Mouse (Mus musculus) G1E (cell line): ENCODE data around the gene Dguok.

Experiments
- CTCF ChIP-seq: IDR thresholded peaks from 2 replicates; pipeline ENCODE4 v1.5.1; 2012; ENCODE audit warnings: low read depth, low read length, inconsistent platforms, mixed read lengths
- GATA1 ChIP-seq: IDR thresholded peaks from 2 replicates; pipeline ENCODE4 v1.6.1; 2012; ENCODE audit warnings: borderline replicate concordance, low read length, inconsistent platforms, mixed read lengths
- GATA2 ChIP-seq: IDR thresholded peaks from 2 replicates; pipeline ENCODE4 v1.6.1; 2012; ENCODE audit warnings: low read depth, low read length, inconsistent platforms, borderline replicate concordance
- POLR2AphosphoS5 ChIP-seq: IDR thresholded peaks from 2 replicates; pipeline ENCODE4 v1.6.1; 2012; ENCODE audit warnings: low read depth, low read length, inconsistent platforms; ENCODE audit not compliant: insufficient replicate concordance
- TAL1 ChIP-seq: conservative IDR thresholded peaks from 2 replicates; pipeline ENCODE4 v1.6.1; 2012; ENCODE audit warnings: low read depth, low read length, inconsistent platforms, mixed read lengths

GRCm38 (mm10) chr6:83478217-83478616, 28.6 kb downstream of the Dguok start:
- no peak for TF ChIP-seq TAL1
- TF ChIP-seq POLR2AphosphoS5: no peak
- no peak for TF ChIP-seq CTCF
- TF ChIP-seq GATA1: no peak
- TF ChIP-seq GATA2: no peak
